Mouse (Mus musculus) left cerebral cortex, adult 9 months (tissue): ENCODE measurements at regions not wholly inside any gene's neighbourhood (a gene's known extent, or its start where the extent isn't known, plus 50 kb on each side); places are given as distances from the start of the nearest gene placed in this dataset.
"Not testable (repeated sequence)": the region's sequence is repeated elsewhere in the genome, so short reads cannot be mapped to it uniquely, and the experiment has no call there.

ENCODE experiments used
- DNase-seq, 2 experiments: peaks; one replicate each; pipeline ENCODE4 v3.0.0; 2022; ENCODE audit warnings: low spot score in 2 of 2

- DNase-seq, result peak; percentile 22 to 70
These were observed 174.6 kb downstream of the Eepd1 start for GRCm38 (mm10) chr9:25655767-25656513.

- DNase-seq, result no peak
These were observed 175.2 kb downstream of the Eepd1 start for GRCm38 (mm10) chr9:25656534-25656933.

GRCm38 (mm10) chr9:25683635-25684333, 202.4 kb downstream of the Eepd1 start:
- no peak for DNase-seq

GRCm38 (mm10) chr9:25693632-25694031, 212.3 kb downstream of the Eepd1 start:
- DNase-seq, result peak; percentile 20 to 59

GRCm38 (mm10) chr9:25695018-25695417, 213.7 kb downstream of the Eepd1 start:
- DNase-seq, result no peak

GRCm38 (mm10) chr9:25713636-25714035, 232.3 kb downstream of the Eepd1 start:
- DNase-seq, result peak; percentile 4 to 10

- DNase-seq, result no peak
These were observed 262.8 kb downstream of the Eepd1 start for GRCm38 (mm10) chr9:25744162-25744561.

- DNase-seq, result no peak
These were observed 269.8 kb downstream of the Eepd1 start for GRCm38 (mm10) chr9:25751138-25751537.

GRCm38 (mm10) chr9:25773899-25774298, 292.6 kb downstream of the Eepd1 start:
- DNase-seq, result no peak

- no peak for DNase-seq
These were observed 301.3 kb downstream of the Eepd1 start for GRCm38 (mm10) chr9:25782631-25783030.

GRCm38 (mm10) chr9:25795142-25795910, 314.0 kb downstream of the Eepd1 start:
- no peak for DNase-seq

GRCm38 (mm10) chr9:25809562-25809961, 328.2 kb downstream of the Eepd1 start:
- DNase-seq, result no peak

GRCm38 (mm10) chr9:25833295-25833694, 351.9 kb downstream of the Eepd1 start:
- no peak for DNase-seq

GRCm38 (mm10) chr9:25849914-25850313, 368.6 kb downstream of the Eepd1 start:
- not testable (repeated sequence) for DNase-seq

GRCm38 (mm10) chr9:25850608-25851007, 369.3 kb downstream of the Eepd1 start:
- not testable (repeated sequence) for DNase-seq

GRCm38 (mm10) chr9:25854545-25854944, 373.2 kb downstream of the Eepd1 start:
- no peak for DNase-seq

- no peak for DNase-seq
These were observed 388.9 kb downstream of the Eepd1 start for GRCm38 (mm10) chr9:25870260-25870659.

GRCm38 (mm10) chr9:25896333-25896905, 415.1 kb downstream of the Eepd1 start:
- DNase-seq, result peak; percentile 2 to 6
